Mouse (Mus musculus) liver, embryonic 11.5 days (tissue): ENCODE data around the gene Itgae. TPM values are rescaled to one million over a fixed set of nuclear protein-coding genes. Genes with fewer than 3 reads are reported as not detected.

Source experiments
- ATAC-seq: fragments of 200-750 bp; cut with Nextera tagmentation; replicated peaks from 2 replicates; pipeline ENCODE4 v1.8.0; 2017; ENCODE audit warnings: moderate number of reproducible peaks, mild to moderate bottlenecking, moderate TSS enrichment, moderate library complexity; ENCODE audit not compliant: low FRiP score
- DNase-seq: peaks from one replicate; pipeline ENCODE4 v3.0.0-alpha.2; 2017; ENCODE audit warnings: low spot score
- H3K27ac ChIP-seq: fragments of 300-500 bp; sonication (generic); 2 replicates; pipeline ENCODE4 v1.5.1; 2014; ENCODE audit warnings: mild to moderate bottlenecking, low read depth, low read length, control low read depth
- H3K27me3 ChIP-seq: fragments of 300-500 bp; sonication (generic); replicated peaks from 2 replicates; pipeline ENCODE4 v1.6.1; 2014; ENCODE audit warnings: low read length, mixed read lengths; ENCODE audit not compliant: control insufficient read depth, insufficient read depth
- H3K36me3 ChIP-seq: fragments of 300-500 bp; sonication (generic); 2 replicates; pipeline ENCODE4 v1.6.1; 2014; ENCODE audit warnings: mild to moderate bottlenecking, low read length, moderate library complexity, mixed read lengths; ENCODE audit not compliant: control insufficient read depth, insufficient read depth
- H3K4me1 ChIP-seq: fragments of 300-500 bp; sonication (generic); replicated peaks from 2 replicates; pipeline ENCODE4 v1.6.1; 2014; ENCODE audit warnings: low read length, mixed read lengths; ENCODE audit not compliant: control insufficient read depth, insufficient read depth
- H3K4me2 ChIP-seq: fragments of 300-500 bp; sonication (generic); 2 replicates; pipeline ENCODE4 v1.6.1; 2014; ENCODE audit warnings: mild to moderate bottlenecking, control low read depth, moderate library complexity
- H3K4me3 ChIP-seq: fragments of 300-500 bp; sonication (generic); 2 replicates; pipeline ENCODE4 v1.5.1; 2014; ENCODE audit warnings: low read depth, low read length, control low read depth
- H3K9ac ChIP-seq: fragments of 300-500 bp; sonication (generic); 2 replicates; pipeline ENCODE4 v1.6.1; 2014; ENCODE audit warnings: low read depth, low read length, control low read depth
- H3K9me3 ChIP-seq: fragments of 300-500 bp; sonication (generic); 2 replicates; pipeline ENCODE4 v1.6.1; 2016; ENCODE audit warnings: low read length, inconsistent platforms, mixed read lengths; ENCODE audit not compliant: control insufficient read depth
- WGBS: fragments of 180-500 bp; shearing (Covaris S2); extraction: QIAGEN DNeasy Blood & Tissue Kit; methylation state at CpG from one replicate; pipeline ENCODE4 v1.1.7; 2014; 5-methylcytosine and 5-hydroxymethylcytosine counted together
- polyA plus RNA-seq: library from polyadenylated mRNA; unstranded; fragments of >200 nt; fragmentation: Nextera tagmentation; extraction: Ambion mirVana; gene quantifications from 2 replicates; pipeline ENCODE4 v1.2.1, GENCODE M21; 2014

The Itgae gene
- polyA plus RNA-seq = 0.43 and 0.60 TPM in 2 replicates

DNA sequence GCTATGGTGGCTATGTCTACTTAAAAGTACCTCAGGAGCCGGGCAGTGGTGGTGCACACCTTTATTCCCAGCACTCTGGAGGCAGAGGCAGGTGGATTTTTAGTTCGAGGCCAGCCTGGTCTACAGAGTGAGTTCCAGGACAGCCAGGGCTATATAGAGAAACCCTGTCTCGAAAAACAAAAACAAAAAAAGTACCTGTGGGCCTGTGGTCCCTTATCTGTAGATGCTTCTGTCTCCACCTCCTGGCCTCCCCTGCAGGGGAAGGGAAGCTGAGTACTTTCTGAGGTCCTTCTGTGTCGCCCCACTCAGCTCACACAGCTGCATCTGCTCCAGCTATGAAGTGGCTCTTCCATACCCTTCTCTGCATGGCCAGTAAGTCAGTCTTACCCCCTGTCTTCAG is at the start of gene Itgae:
Itgae (plus strand) TSS at position 301 of the 400 bp plus-strand sequence.
- Histone ChIP-seq H3K9ac (no peak within 1 kb of the TSS), H3K36me3 (no peaks in the 10 kb centered on the region), H3K4me2 (no peak within 1 kb of the TSS), H3K4me1 (no peaks in the 10 kb centered on the region; the same call in 1 of the 2 replicates), H3K4me3 (no peak within 1 kb of the TSS), H3K9me3 (no peaks in the 10 kb centered on the region), H3K27ac (no peak within 1 kb of the TSS), H3K27me3 (no peaks in the 10 kb centered on the region)
- 72% methylated on average over 4 of the region's 4 CpGs for WGBS
- no peak for DNase-seq
- ATAC-seq = no peak

DNA sequence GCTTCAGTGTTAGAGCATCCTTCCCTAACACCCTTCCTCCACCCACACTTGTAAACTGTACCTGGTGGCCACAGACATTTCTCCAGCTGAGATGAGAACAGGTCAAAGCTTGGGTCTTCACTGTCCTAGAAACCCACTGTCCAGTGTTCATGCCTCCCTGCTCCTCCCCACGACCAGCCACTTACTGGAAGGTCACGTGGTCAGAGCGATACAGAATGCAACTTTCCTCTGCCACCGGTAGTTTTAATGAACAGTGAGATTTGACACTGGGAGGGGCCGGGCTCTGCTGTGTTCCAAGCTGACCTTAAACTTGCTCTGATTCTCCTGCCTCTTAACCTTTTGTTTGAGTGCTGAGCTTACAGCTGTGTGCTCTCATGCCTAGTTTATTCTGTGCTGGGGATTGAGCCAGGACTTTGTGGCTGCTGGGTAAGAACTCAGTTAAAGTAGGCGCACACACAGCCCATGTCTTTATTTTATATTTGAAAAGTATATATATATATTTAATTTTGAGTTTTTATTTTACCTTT is 46.1 kb upstream of the Itgae start:
- Histone ChIP-seq H3K4me3 (no peak overlapping the region), H3K4me2 (no peak overlapping the region), H3K9me3 (no peaks in the 10 kb centered on the region), H3K27ac (no peak overlapping the region), H3K4me1 (peaks cover 5% of the 10 kb centered on the region), H3K36me3 (no peaks in the 10 kb centered on the region), H3K27me3 (no peaks in the 10 kb centered on the region), H3K9ac (no peak overlapping the region)
- 46% methylated on average over 6 of the region's 6 CpGs for WGBS
- DNase-seq (no peak), ATAC-seq (no peak)

DNA sequence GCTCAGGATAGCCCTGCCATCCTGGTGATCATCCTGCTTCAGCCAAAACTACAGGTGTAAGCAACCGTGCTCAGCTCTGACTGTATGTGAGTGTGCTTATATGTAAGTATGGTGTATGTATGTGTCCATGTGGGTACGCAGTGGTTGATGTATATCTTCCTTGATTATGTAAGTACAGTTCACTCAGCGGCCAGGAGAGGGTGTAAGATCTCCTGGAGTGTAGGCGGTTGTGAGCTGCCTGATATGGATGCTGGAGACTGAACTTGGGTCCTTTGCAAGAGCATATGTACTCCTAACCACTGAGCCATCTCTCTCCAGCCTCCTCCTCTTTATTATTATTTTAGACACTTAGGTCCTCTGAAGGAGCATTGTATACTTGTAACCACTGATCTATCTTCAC is 45.6 kb upstream of the Itgae start:
- Histone ChIP-seq H3K36me3 (no peaks in the 10 kb centered on the region), H3K9me3 (no peaks in the 10 kb centered on the region), H3K4me2 (no peak overlapping the region), H3K27me3 (no peaks in the 10 kb centered on the region), H3K9ac (no peak overlapping the region), H3K4me1 (peaks cover 7% of the 10 kb centered on the region), H3K4me3 (no peak overlapping the region), H3K27ac (no peak overlapping the region)
- 60% methylated on average over 4 of the region's 4 CpGs for WGBS
- no peak for DNase-seq
- ATAC-seq = no peak

DNA sequence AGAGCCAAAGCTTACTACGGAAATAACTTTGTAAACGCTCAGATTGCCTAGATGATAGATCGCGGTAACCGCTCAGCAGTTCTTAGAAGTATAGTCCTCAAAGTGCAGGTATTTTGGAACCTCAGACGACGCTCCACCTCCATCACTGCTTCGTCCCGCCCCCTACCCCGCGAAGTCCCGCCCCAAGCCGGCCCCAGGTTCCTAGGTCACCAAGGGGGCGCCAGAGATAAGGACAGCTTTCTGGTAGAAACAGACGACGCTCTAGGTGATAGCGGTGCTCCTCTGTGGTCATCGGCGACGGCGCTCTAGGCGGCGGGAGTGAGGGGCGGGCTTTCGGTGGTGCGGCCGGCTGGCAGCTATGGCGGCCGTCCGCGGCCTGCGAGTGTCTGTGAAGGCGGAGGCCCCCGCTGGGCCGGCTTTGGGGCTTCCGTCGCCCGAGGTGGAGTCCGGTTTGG is 42.8 kb upstream of the Itgae start, which contains the start of gene Ncbp3:
Ncbp3 (plus strand) TSS at position 242 of the 455 bp plus-strand sequence.
- no peaks in the 10 kb centered on the region for H3K27me3 ChIP-seq
- H3K4me2 ChIP-seq = peak within 1 kb of the TSS; percentile 90
- H3K36me3 ChIP-seq = peaks cover 7% of the 10 kb centered on the region; the same call in 1 of the 2 replicates
- H3K4me3 ChIP-seq = peak within 1 kb of the TSS; percentile 72
- peak within 1 kb of the TSS; percentile 76 for H3K27ac ChIP-seq
- no peaks in the 10 kb centered on the region for H3K9me3 ChIP-seq
- peaks cover 7% of the 10 kb centered on the region for H3K4me1 ChIP-seq
- under 1% methylated on average over 39 of the region's 39 CpGs for WGBS
- H3K9ac ChIP-seq = peak within 1 kb of the TSS; percentile 83
- DNase-seq (peak; percentile 91), ATAC-seq (peak; percentile 95)

DNA sequence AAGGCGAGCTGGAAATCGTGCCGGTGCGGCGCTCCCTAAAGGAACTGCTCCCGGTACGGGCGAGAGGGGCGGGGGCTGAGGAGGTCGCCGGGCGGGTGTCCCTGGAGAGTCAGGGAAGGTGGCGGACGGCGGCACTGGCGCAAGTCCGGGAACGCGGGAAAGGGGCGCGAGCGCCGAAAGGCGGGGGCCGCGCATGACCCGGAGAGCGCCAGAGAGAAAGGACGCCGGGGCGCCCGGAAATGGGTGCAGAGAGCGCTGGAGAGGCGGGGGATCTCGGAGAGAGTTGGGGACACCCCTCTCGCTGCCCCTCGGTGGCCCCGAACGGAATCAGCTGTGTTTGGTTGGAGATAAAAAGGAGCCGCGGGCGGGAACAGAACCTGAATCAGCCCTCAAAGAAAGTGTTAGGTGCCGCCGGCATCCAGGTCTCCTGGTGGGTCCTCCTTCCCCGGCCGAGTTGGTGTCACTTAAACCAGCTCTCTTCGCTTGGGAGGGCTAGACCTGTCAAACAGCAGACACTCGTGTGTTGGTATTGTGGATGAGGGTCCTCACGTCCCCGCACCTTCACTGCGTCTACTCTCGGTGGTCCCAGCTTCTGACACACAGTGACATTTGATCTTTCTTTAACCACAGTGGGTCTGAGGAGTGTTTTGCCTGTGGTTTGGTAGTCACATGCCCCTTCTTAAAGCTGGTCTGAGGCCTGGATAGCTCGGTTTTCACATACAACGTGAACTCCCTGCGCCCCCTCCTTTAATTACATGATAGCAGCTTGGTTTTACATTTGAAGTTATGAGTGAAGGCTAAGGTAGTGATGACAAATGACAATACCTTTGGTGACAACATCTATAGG is 42.1 kb upstream of the Itgae start:
- Histone ChIP-seq H3K4me1 (peaks cover 7% of the 10 kb centered on the region), H3K4me3 (peak overlapping the region; percentile 72), H3K27me3 (no peaks in the 10 kb centered on the region), H3K27ac (peak overlapping the region; percentile 76), H3K36me3 (peaks cover 7% of the 10 kb centered on the region; the same call in 1 of the 2 replicates), H3K9me3 (no peaks in the 10 kb centered on the region), H3K9ac (peak overlapping the region; percentile 83), H3K4me2 (peak overlapping the region; percentile 90)
- ATAC-seq = peak; percentile 72
- WGBS = 1% methylated on average over 55 of the region's 55 CpGs
- no peak for DNase-seq

DNA sequence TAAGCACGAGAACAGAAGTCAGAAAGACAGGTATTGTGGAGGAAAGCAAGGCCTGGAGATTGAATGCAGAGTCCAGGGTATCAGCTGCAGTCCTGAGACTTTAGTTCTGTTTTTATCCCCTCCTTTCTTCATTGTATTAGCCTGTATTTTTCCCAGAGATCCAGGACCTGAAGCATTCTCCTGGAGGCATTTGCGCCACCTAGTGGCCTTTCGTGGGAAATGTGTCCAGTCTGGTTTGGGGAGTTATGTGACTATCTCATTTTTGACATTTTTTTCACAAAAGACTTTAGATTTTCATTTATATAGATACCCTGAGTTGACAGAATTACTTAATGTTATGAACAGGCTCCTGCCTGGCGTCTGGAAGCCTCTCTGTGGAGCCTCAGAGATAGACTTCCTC is 41.0 kb upstream of the Itgae start:
- 12% methylated on average over 4 of the region's 4 CpGs for WGBS
- no peak for ATAC-seq
- no peaks in the 10 kb centered on the region for H3K9me3 ChIP-seq

DNA sequence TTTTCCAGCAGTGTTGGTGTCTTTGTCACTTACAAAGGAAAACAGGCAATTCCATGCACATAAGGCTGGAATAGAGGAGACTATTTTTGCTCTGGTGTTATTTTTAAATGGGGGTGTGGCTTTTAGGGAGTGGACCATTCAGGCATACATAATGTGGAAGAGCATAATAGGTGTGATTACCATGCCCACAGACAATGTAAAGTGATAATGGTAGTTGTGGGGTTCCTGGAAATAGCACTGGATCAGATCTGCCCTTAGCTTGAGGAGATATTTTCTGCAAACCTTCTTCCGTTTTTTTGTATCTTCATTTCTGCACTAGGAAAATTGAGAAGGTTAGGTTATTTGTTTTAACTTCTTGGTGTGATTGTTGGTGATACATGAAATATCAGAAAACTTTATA is 37.6 kb upstream of the Itgae start:
- no peak for ATAC-seq
- no peak overlapping the region for H3K27ac ChIP-seq
- peaks cover 19% of the 10 kb centered on the region; the same call in 1 of the 2 replicates for H3K36me3 ChIP-seq

More for the DNA sequence above, 41.0 kb upstream of the Itgae start:
- peak; percentile 64 for DNase-seq
- Histone ChIP-seq H3K27me3 (no peaks in the 10 kb centered on the region), H3K9ac (peak overlapping the region; percentile 83; the same call in 1 of the 2 replicates), H3K4me3 (peak overlapping the region; percentile 72), H3K36me3 (peaks cover 13% of the 10 kb centered on the region; the same call in 1 of the 2 replicates), H3K4me2 (peak overlapping the region; percentile 90), H3K27ac (no peak overlapping the region), H3K4me1 (peaks cover 7% of the 10 kb centered on the region)

DNA sequence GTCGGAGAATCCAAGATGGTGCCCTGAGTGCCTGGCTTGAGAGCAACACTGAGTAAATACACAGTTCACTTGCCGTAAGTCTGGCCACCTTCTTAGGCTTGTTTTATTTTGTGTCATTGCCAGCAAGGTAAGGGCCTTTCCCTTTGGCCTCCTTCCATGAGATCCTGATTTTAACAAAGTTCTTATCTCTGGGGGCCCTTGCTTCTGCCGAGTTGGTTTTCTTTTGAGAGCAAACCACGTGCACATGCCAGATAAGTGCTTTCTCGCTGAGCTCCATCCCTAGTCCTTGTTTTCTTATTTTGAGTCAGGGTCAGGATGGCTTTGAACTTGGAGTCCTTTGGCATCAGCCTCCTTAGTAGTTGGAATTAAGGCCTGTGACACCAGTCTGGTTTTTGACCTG is 32.7 kb upstream of the Itgae start:
- ATAC-seq (peak; percentile 66), DNase-seq (no peak)
- 55% methylated on average over 5 of the region's 5 CpGs for WGBS
- no peaks in the 10 kb centered on the region for H3K9me3 ChIP-seq
- peak overlapping the region; percentile 33 for H3K4me2 ChIP-seq
- H3K4me1 ChIP-seq = peaks cover 9% of the 10 kb centered on the region
- no peak overlapping the region for H3K9ac ChIP-seq
- peaks cover 21% of the 10 kb centered on the region; the same call in 1 of the 2 replicates for H3K36me3 ChIP-seq
- H3K4me3 ChIP-seq = no peak overlapping the region
- no peaks in the 10 kb centered on the region for H3K27me3 ChIP-seq
- H3K27ac ChIP-seq = no peak overlapping the region

More for the DNA sequence above, 37.6 kb upstream of the Itgae start:
- Histone ChIP-seq H3K9ac (no peak overlapping the region), H3K4me2 (no peak overlapping the region), H3K27me3 (no peaks in the 10 kb centered on the region), H3K4me1 (peaks cover 15% of the 10 kb centered on the region), H3K9me3 (no peaks in the 10 kb centered on the region), H3K4me3 (no peak overlapping the region)
- DNase-seq = no peak
- 76% methylated on average over 1 of the region's 1 CpGs for WGBS
